Mouse (Mus musculus) ZHBTc4 (cell line): ENCODE results near the gene Cnga3.

ENCODE experiments used
- DNase-seq: peaks from one replicate; pipeline ENCODE4 v3.0.0-alpha.2; 2011; ENCODE audit warnings: low read depth, low spot score

Gene Cnga3

DNA sequence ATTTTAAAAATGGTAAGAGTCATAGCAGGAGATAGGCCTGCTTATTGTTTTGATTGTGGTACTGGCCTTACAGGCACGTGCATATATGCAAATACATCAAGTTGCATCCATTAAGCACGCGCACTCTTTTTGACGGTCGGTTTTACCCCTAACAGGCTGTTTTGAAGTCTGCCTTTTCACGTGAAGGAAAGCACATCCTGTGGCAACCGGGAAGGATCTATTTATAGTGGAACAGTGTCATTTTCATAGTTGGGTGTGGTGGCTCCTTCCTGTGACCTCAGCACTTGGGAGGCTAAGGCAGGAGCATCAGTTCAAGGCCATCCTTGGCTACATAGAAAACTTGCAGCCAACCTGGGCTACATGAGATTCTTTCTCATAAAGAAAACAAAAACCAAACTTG, 72.3 kb downstream of the Cnga3 start:
- no peak for DNase-seq

DNA sequence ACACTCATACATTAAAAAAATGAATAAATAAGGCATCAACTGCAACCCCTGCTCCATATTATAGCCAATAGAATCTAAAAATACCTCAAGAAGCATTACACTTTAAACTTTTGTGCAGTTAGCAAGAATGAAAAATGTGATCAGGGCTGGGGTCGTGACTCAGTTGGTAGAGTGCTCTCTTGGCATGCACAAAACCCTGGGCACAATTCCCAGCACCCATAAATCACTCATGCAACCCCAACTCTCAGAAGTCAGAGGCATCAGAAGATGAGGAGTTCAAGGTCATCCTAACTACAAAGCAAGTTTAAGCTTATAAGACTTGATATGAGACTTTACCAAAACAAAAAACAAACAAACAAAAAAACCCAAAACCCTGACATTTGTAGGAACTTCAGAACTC, 73.5 kb downstream of the Cnga3 start:
- DNase-seq = no peak

DNA sequence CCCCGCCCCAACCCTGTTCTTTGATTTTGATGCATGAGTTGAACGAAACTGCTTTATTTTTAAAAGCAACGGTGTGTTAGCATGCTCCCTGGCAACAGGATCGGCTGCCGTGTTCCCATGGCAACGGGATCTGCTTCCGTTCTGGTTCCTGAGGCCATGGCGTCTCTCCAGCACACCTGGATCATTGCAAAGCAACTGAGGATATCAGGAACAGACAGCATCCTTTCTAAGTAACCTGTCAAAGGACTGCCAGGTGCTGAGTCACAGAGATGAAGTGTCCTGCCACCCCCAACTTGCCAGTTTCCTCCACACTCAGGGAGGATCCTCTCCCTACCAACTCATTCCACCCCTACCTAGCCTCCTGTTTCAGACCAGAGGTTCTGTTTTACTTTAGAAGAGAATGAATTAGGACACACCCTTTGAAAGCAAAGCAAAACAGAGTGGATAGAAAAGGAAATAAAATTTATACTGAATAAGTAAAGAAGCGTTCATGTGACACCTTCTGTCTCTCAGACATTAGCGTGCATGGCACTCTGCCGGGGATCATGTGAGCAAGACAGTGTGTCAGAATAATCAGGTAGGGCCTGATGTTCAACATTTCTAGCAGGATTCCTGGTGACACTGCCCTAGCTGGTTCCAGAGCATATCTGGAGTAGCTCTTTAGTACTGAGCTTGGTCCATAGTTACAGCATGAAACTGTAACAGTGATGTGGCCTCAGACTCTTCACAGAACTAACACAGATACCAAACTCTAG, 74.1 kb downstream of the Cnga3 start:
- peak; percentile 34 for DNase-seq

DNA sequence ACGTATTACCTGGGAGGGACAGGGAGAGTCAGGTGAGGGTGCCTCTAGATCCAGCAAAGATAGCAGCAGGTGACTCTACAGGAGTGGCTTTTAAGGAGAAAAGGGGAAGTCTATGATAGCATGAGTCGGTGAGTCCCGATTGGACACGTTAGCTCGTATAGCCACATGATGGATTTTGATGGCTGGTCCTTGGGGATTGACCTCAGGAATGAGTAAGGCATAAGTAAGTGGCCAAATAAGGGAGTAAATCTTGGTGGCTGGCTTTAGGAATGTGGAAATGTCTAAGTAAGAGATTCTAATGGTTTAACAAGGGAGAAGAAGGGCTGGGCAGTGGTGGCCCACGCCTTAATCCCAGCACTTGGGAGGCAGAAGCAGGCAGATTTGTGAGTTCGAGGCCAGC, 74.7 kb downstream of the Cnga3 start:
- no peak for DNase-seq

DNA sequence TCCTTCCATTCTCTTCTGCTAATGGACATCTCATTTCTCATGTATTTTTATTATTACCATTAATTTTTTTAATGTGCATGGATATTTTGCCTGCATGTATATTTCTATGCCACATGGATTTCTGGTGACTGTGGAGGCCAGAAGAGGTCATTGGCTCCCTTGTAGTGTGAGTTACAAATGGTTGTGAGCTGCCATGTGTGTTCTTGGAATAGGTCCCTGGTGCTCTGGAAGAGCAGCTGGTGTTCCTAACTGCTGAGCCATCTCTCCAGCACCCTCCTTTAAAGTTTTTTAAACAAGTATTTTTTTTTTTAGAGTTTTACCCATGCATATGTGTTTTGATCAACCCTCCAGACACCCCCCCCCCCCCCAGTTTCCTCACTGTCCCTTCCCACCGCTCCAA, 82.2 kb downstream of the Cnga3 start:
- no peak for DNase-seq

DNA sequence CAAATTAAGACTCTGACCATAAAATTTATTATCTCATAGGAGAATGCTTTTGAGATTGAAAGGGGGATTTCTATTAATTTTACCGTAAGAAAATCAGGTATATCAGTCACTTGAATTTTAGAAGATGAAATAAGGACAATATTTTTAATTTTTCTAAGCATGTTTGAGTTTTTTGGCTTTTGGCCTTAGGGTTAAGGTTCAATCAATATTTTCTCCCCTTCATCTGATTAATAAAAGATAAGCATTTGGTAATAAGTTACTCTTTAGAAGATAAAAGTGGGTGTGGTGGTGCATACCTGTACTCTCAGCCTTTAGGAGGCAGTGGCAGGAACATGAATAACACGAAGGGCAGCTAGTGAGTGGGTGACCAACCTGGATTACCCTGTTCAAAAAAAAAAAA, 84.7 kb downstream of the Cnga3 start:
- no peak for DNase-seq

DNA sequence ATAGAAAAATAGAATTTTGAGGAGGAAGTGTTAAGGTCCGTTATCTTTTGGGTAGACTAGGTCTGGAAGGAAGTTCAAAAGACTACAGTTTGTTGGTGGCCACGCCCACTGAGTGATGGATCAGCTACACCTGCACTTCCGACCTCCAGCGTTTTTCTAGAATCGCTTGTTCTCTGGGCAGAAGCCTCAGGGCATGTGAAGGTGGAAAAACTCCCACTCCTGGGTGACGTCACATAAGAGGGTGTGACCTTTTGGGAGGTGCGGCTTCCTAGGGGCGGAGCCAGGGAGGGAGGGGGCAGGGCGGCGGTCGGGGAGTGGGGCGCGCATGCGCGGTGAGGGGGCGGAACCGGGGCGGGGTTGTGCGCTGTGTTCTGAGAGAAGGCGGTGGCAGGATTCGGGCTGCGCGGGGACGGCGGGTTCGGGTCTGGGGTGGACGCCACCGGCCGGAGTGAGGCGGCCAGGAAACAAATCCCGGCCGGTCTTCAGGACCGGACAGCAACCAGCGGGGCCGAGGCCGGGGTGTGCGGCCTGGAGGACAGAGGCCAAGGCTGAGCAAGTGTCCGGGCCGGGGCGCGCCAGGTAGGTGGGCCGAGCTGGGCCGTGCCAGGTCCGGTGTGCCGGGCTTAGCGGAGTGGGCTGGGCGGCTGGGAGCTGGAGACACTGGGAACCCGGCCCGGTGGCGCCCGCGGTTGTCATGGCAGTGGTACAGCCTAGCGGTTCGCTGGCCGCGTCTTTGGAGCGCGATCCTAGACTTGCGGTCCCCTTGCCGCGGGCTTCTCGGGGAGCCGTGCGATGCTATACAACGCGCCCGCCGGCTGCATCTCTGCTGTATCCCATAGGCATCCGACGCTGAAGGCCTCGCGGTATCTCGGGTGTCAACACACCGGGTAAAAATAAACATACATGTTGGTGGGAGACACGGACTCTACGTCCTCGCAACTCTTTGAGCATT, 85.6 kb downstream of the Cnga3 start, which contains the start of gene Inpp4a:
Gene Inpp4a (plus strand): TSS at position 326 of the 952 bp plus-strand sequence.
- peak; percentile 96 for DNase-seq

DNA sequence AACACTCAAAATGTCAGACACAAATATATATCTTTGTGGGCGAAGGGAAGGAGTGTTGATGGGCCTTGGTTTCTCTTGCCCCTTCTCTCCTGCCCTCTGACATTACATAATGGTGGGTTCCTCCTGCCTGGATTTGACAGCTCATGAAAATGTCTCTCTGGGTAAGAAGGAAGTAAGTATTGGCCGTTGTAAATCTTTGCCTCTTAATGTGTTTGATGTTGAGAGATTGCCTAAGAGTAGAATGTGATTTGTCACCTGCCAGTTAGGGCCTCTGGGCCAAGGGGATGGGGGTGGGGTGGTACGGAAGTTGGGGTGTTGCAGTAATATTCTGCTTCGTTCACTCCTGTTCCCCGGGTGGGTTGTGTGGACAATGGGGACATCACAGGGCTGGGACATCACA, 86.4 kb downstream of the Cnga3 start:
- DNase-seq = no peak

DNA sequence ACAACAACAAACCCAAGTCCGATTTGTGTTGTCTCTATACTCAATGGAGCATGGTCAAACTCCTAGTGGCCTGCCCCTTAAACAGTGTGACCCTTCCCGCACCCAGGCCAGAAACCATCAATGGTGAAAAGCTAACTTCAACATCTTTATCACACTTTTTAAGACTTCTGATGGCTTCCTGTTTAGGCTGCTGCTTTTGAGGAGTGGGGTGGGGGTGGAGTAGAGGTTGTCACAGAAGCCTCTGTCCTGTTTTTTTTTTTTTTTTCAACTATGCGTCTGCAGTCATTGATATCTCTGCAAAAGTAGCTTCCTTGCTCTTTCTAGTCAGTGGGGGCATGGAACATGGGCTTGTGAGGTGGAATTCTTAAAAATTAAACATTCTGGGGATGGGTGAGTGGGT, 88.6 kb downstream of the Cnga3 start:
- DNase-seq = no peak

DNA sequence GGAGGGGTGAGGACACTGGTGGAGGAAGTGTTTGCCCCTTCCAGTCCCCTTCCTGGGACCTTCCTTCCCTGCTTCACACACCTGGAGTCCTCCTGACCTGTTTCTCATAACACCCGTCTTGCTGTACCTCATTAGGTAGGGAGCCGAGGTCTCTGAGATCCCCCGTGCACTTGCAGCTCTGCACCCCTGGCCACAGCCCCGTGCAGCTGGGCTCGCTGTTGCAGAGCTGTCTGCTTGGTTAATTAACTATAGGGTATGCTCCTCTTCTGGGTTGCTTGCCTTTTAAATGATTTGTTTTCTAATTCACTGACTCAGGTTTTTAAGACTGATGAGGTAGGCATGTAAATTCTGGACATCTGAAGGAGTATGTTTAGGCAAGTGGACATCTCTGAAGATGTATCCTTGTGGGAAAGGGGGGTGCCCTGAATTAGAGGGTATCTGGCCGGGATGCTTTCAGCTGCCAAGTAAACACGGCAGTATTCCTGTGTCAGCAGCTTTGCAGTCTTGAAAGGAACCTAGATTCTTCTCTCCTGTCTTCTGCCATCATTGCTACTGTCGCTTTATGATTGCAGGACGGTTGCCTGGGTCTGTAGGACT, 91.6 kb downstream of the Cnga3 start:
- DNase-seq = no peak

DNA sequence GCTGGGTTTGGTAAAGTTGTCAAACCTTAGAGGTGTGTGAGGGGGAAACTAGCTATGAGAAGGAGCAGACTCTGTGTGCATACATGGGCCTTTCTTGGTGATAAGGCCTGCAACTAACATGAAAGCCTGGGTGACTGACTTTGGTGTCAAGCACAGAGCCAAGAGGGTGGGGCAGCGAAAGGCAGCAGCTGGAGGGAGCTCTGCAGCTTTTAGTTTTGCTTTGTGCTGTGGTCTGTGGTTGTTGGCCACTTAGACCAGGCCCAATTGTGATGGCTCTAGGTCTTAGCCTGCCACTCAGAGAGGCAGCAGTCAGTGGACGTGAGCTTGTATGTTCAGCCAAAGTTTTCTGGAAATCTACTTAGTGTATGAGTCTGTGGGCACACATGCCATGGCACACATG, 93.4 kb downstream of the Cnga3 start:
- no peak for DNase-seq

DNA sequence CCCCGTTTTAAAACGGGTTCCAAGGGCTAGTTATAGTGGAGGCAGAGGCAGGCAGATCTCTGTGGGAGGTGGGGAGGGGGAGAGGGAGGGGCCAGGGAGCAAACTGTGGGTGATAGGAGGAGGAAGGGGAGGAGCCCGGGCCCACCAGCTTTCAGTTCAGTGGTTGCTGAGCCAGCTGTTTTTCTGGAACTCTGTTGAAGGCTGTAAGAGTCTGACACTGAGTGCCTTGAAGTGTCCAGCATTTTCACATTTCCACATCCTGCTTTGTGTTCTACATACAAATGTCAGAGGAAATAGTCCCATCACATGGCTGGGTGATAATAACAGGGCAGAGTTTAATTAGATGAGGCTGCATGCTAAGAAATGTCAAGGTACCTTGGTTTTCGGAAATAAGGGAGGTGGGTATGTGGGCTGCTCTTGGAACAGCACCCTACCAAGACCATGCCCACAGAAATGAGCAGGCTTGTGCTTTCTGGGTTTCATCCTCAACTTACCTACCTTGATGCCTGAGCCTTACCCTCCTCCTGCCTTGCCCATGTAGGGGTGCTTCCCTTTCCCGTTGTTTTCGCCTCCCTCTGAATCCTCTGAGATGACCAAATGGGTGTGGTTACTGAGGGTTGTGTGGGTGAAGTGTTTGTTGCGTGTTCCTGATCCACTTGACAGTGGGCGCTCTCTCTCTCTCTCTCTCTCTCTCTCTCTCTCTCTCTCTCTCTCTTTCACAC, 93.9 kb downstream of the Cnga3 start:
- peak; percentile 16 for DNase-seq

DNA sequence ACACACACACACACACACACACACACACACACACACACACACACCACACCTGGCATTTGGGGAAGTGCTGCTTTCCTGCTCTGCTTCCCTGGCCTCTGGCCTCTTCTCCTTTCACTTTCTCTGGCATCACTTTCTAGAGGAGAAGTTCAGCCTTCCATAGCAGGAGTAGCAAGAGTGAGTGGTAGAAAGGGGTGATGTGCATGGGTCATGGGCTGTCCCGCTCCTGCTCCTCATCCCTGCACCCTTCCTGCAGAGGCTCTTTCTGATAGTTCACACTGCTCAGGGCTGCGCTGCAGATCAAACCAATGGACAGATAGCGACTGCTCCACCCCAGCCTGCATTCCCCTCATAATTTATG, 94.5 kb downstream of the Cnga3 start:
- DNase-seq = no peak

DNA sequence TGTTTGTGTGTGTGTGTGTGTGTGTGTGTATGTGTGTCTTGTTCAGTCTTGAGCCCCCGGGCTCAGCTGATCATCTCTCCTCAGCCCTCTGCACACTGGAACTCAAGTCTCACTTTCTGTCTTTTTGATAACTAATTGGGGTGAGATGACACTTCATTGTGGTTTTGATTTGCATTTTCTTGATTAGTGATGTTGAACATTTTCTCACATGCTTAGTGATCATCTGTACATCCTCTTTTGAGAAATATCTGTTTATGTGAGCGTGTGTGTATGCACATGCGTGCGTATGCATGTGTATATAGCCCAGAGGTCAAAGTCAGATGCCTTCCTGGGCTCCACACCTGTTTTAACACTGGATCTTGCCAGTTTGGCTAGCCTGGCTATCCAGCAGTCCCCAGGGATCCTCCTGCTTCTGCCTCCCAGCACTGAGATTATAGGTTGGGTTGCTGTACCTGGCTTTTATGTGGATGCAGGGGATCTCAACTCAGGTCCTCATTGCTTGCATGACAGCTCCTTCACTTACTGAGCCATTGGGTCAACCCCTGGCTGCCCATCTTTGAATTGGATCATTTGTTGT, 95.8 kb downstream of the Cnga3 start:
- no peak for DNase-seq
